Mouse (Mus musculus): ENCODE data around the gene Col12a1. TPM values are rescaled to one million over a fixed set of nuclear protein-coding genes. Genes with fewer than 3 reads are reported as not detected.

The Col12a1 gene
- polyA plus RNA-seq, 1 experiment from 2014 or later, result 28.2 TPM

DNA sequence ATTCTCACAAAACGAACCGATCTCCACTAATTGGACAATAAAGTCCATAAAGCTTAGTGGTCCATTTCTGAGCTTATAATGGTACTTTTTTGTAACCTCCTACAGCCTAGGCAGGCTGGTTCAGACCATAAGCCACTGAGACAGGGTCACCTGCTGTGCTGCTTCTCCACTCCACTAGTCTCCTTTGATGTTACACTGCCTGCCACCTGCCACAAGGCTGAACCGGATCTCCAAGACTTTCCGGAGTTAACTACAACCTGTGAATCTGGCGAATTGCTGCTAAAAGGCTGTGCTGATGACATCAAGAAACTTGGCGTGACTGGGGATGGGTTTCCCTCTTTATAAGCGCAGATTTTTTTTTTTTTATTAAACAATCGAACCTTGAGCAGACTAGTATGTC, 33.2 kb upstream of the Col12a1 start:
- Histone ChIP-seq H3K4me1 (ENCODE audit: control insufficient read depth, insufficient read depth, low read length) (no peaks in the 10 kb centered on the region), H3K36me3 (replicated peaks; ENCODE audit: control insufficient read depth, insufficient read depth, low read depth, low read length) (peaks cover 2% of the 10 kb centered on the region; the same call in 1 of the 2 replicates), H3K4me3 (ENCODE audit: low read depth, low read length) (no peak overlapping the region), H3K4me2 (ENCODE audit: low read depth, low read length) (no peak overlapping the region), H3K27ac (replicated peaks; ENCODE audit: low read depth, low read length) (no peak overlapping the region), H3K9me3 (replicated peaks; ENCODE audit: control insufficient read depth, low read length) (no peaks in the 10 kb centered on the region), H3K9ac (replicated peaks; ENCODE audit: low read length) (no peak overlapping the region), H3K27me3 (ENCODE audit: control insufficient read depth, insufficient read depth, low read length) (no peaks in the 10 kb centered on the region)
- WGBS, result 82% methylated on average over 8 of the region's 8 CpGs
- DNase-seq (ENCODE audit: low spot score) (no peak), ATAC-seq (replicated peaks; ENCODE audit: insufficient number of reproducible peaks, low FRiP score, low TSS enrichment, low read depth) (no peak)

DNA sequence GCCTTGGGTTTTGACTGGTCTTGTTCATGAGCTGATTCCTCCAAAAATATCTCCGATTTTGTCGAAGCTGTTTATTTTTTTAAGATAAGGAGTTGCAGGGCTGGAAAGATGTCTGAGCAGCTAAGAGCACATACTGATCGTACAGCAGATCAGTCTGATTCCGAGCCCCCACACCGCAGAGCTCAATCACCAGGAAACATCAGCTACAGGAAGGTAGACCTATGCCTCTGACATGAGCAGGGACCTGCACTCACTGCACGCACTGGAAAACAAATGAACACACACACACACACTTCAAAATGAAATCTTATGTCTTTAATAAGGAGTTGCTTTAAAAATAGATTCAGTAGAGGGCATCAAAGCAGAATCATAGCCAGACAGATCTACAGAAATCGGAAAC, 32.1 kb upstream of the Col12a1 start:
- H3K27ac ChIP-seq (replicated peaks; ENCODE audit: low read depth, low read length), result no peak overlapping the region
- no peak for ATAC-seq (replicated peaks; ENCODE audit: insufficient number of reproducible peaks, low FRiP score, low TSS enrichment, low read depth)

DNA sequence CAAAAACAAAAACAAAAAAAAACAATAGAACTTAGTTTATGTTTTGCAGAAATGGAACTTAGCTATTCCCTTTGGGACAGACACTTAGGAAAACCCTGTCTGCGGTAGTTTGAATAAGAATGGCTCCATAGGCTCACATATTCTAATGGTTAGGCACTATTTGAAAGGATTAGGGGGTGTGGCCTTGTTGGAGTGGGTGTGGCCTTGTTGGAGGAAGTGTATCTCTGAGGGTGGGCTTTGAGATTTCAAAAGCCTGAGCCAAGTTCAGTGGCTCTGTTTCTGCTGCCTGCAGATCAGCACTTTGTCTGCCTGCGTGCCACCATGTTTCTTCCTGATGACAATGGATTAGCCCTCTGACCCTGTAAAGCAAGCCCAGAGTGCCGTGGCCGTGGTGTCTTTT, 26.4 kb upstream of the Col12a1 start:
- Histone ChIP-seq H3K27ac (replicated peaks; ENCODE audit: low read depth, low read length) (no peak overlapping the region), H3K4me3 (ENCODE audit: low read depth, low read length) (no peak overlapping the region), H3K4me2 (ENCODE audit: low read depth, low read length) (no peak overlapping the region), H3K36me3 (replicated peaks; ENCODE audit: control insufficient read depth, insufficient read depth, low read depth, low read length) (no peaks in the 10 kb centered on the region), H3K4me1 (ENCODE audit: control insufficient read depth, insufficient read depth, low read length) (no peaks in the 10 kb centered on the region), H3K9ac (replicated peaks; ENCODE audit: low read length) (no peak overlapping the region), H3K27me3 (ENCODE audit: control insufficient read depth, insufficient read depth, low read length) (no peaks in the 10 kb centered on the region), H3K9me3 (replicated peaks; ENCODE audit: control insufficient read depth, low read length) (no peaks in the 10 kb centered on the region)
- ATAC-seq (replicated peaks; ENCODE audit: insufficient number of reproducible peaks, low FRiP score, low TSS enrichment, low read depth), result no peak
- no peak for DNase-seq (ENCODE audit: low spot score)
- WGBS, result 55% methylated on average over 4 of the region's 4 CpGs

More for the DNA sequence above, 32.1 kb upstream of the Col12a1 start:
- H3K9ac ChIP-seq (replicated peaks; ENCODE audit: low read length), result no peak overlapping the region
- H3K4me1 ChIP-seq (ENCODE audit: control insufficient read depth, insufficient read depth, low read length), result no peaks in the 10 kb centered on the region
- WGBS, result 88% methylated on average over 7 of the region's 7 CpGs
- no peaks in the 10 kb centered on the region for H3K9me3 ChIP-seq (replicated peaks; ENCODE audit: control insufficient read depth, low read length)
- H3K27me3 ChIP-seq (ENCODE audit: control insufficient read depth, insufficient read depth, low read length), result no peaks in the 10 kb centered on the region
- no peaks in the 10 kb centered on the region for H3K36me3 ChIP-seq (replicated peaks; ENCODE audit: control insufficient read depth, insufficient read depth, low read depth, low read length)
- no peak for DNase-seq (ENCODE audit: low spot score)
- H3K4me2 ChIP-seq (ENCODE audit: low read depth, low read length), result no peak overlapping the region
- H3K4me3 ChIP-seq (ENCODE audit: low read depth, low read length), result no peak overlapping the region

GRCm38 (mm10) chr9:79735608-79736007, 17.0 kb upstream of the Col12a1 start:
- Histone ChIP-seq H3K9ac (replicated peaks; ENCODE audit: low read length) (no peak overlapping the region), H3K9me3 (replicated peaks; ENCODE audit: control insufficient read depth, low read length) (no peaks in the 10 kb centered on the region), H3K4me2 (ENCODE audit: low read depth, low read length) (no peak overlapping the region), H3K4me3 (ENCODE audit: low read depth, low read length) (no peak overlapping the region), H3K4me1 (ENCODE audit: control insufficient read depth, insufficient read depth, low read length) (no peaks in the 10 kb centered on the region), H3K27me3 (ENCODE audit: control insufficient read depth, insufficient read depth, low read length) (no peaks in the 10 kb centered on the region), H3K36me3 (replicated peaks; ENCODE audit: control insufficient read depth, insufficient read depth, low read depth, low read length) (no peaks in the 10 kb centered on the region), H3K27ac (replicated peaks; ENCODE audit: low read depth, low read length) (no peak overlapping the region)
- 88% methylated on average over 6 of the region's 6 CpGs for WGBS
- ATAC-seq (replicated peaks; ENCODE audit: insufficient number of reproducible peaks, low FRiP score, low TSS enrichment, low read depth), result no peak
- no peak for DNase-seq (ENCODE audit: low spot score)

DNA sequence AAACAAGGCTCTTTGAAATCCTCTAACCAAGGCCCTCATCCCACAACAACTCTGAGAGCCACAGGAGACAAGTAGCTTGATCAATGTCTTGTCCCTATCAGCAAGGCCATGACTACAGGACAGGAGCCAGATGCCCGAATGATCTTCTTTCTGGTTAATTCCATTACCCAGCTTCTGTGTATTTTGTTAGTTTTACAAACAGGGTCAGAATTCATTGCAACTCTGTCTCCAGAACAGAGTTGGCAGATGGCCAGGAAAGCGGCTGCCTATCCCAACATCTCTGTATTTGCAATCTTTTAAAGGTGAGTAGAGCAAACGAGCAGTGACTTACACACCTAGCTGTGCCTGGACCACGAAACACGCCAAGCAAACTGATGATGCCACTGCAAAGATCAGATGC, 11.7 kb upstream of the Col12a1 start:
- ATAC-seq (replicated peaks; ENCODE audit: insufficient number of reproducible peaks, low FRiP score, low TSS enrichment, low read depth), result no peak
- Histone ChIP-seq H3K27me3 (ENCODE audit: control insufficient read depth, insufficient read depth, low read length) (no peaks in the 10 kb centered on the region), H3K9me3 (replicated peaks; ENCODE audit: control insufficient read depth, low read length) (no peaks in the 10 kb centered on the region), H3K9ac (replicated peaks; ENCODE audit: low read length) (no peak overlapping the region), H3K4me2 (ENCODE audit: low read depth, low read length) (no peak overlapping the region), H3K27ac (replicated peaks; ENCODE audit: low read depth, low read length) (no peak overlapping the region), H3K36me3 (replicated peaks; ENCODE audit: control insufficient read depth, insufficient read depth, low read depth, low read length) (no peaks in the 10 kb centered on the region), H3K4me3 (ENCODE audit: low read depth, low read length) (no peak overlapping the region), H3K4me1 (ENCODE audit: control insufficient read depth, insufficient read depth, low read length) (no peaks in the 10 kb centered on the region)
- 89% methylated on average over 5 of the region's 5 CpGs for WGBS
- no peak for DNase-seq (ENCODE audit: low spot score)

DNA sequence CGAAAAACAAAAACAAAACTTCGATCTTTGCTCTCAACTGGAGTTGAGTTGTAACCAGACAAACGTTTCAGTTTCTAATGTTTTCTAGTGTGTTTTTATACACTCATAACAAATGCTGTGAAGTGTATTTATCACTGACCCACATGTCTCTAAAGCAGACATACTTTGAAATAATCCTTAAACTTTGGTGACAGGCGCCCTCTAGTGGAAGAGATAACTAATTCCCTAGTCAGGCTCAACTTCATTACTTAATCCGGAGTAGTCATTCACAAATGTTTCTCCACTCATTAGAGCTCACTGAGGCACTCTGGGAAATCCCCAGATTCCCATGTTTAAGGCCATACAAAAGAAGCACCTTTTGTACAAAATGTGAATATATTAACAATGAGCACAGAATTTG, 4.5 kb upstream of the Col12a1 start:
- no peaks in the 10 kb centered on the region for H3K36me3 ChIP-seq (replicated peaks; ENCODE audit: control insufficient read depth, insufficient read depth, low read depth, low read length)
- no peaks in the 10 kb centered on the region for H3K4me1 ChIP-seq (ENCODE audit: control insufficient read depth, insufficient read depth, low read length)
- H3K4me2 ChIP-seq (ENCODE audit: low read depth, low read length), result no peak overlapping the region
- H3K4me3 ChIP-seq (ENCODE audit: low read depth, low read length), result no peak overlapping the region
- H3K9ac ChIP-seq (replicated peaks; ENCODE audit: low read length), result no peak overlapping the region
- 37% methylated on average over 5 of the region's 5 CpGs for WGBS
- H3K27ac ChIP-seq (replicated peaks; ENCODE audit: low read depth, low read length), result no peak overlapping the region
- DNase-seq (ENCODE audit: low spot score) (peak; percentile 82), ATAC-seq (replicated peaks; ENCODE audit: insufficient number of reproducible peaks, low FRiP score, low TSS enrichment, low read depth) (no peak)
- H3K9me3 ChIP-seq (replicated peaks; ENCODE audit: control insufficient read depth, low read length), result no peaks in the 10 kb centered on the region
- H3K27me3 ChIP-seq (ENCODE audit: control insufficient read depth, insufficient read depth, low read length), result peaks cover 10% of the 10 kb centered on the region

- ATAC-seq (replicated peaks; ENCODE audit: insufficient number of reproducible peaks, low FRiP score, low TSS enrichment, low read depth), result no peak
- no peaks in the 10 kb centered on the region for H3K36me3 ChIP-seq (replicated peaks; ENCODE audit: control insufficient read depth, insufficient read depth, low read depth, low read length)
- H3K27me3 ChIP-seq (ENCODE audit: control insufficient read depth, insufficient read depth, low read length), result peaks cover 10% of the 10 kb centered on the region
- H3K9ac ChIP-seq (replicated peaks; ENCODE audit: low read length), result no peak overlapping the region
- H3K4me3 ChIP-seq (ENCODE audit: low read depth, low read length), result no peak overlapping the region
- no peak overlapping the region for H3K4me2 ChIP-seq (ENCODE audit: low read depth, low read length)
- peak; percentile 88 for DNase-seq (ENCODE audit: low spot score)
- 8% methylated on average over 9 of the region's 9 CpGs for WGBS
- H3K4me1 ChIP-seq (ENCODE audit: control insufficient read depth, insufficient read depth, low read length), result no peaks in the 10 kb centered on the region
- no peaks in the 10 kb centered on the region for H3K9me3 ChIP-seq (replicated peaks; ENCODE audit: control insufficient read depth, low read length)
- H3K27ac ChIP-seq (replicated peaks; ENCODE audit: low read depth, low read length), result no peak overlapping the region
Observed at GRCm38 (mm10) chr9:79721056-79721455, 2.4 kb upstream of the Col12a1 start.

GRCm38 (mm10) chr9:79720143-79720542, 1.5 kb upstream of the Col12a1 start:
- 20% methylated on average over 9 of the region's 9 CpGs for WGBS
- ATAC-seq (replicated peaks; ENCODE audit: insufficient number of reproducible peaks, low FRiP score, low TSS enrichment, low read depth), result no peak
- Histone ChIP-seq H3K4me3 (ENCODE audit: low read depth, low read length) (no peak overlapping the region; the same call in 1 of the 2 replicates), H3K27ac (replicated peaks; ENCODE audit: low read depth, low read length) (no peak overlapping the region), H3K9me3 (replicated peaks; ENCODE audit: control insufficient read depth, low read length) (no peaks in the 10 kb centered on the region), H3K4me1 (ENCODE audit: control insufficient read depth, insufficient read depth, low read length) (0 out of 2 replicates have a peak, but pooled peaks cover under 1% of the 10 kb centered on the region), H3K4me2 (ENCODE audit: low read depth, low read length) (peak overlapping the region; percentile 75), H3K27me3 (ENCODE audit: control insufficient read depth, insufficient read depth, low read length) (peaks cover 10% of the 10 kb centered on the region), H3K9ac (replicated peaks; ENCODE audit: low read length) (no peak overlapping the region), H3K36me3 (replicated peaks; ENCODE audit: control insufficient read depth, insufficient read depth, low read depth, low read length) (no peaks in the 10 kb centered on the region)
- no peak for DNase-seq (ENCODE audit: low spot score)
